Mouse (Mus musculus) small intestine, adult 2 months (tissue): ENCODE results near the gene Ebi3.

Experiments used
- CTCF ChIP-seq: fragments of 200-500 bp; IDR thresholded peaks from 2 replicates; pipeline ENCODE4 v1.5.1; 2012; ENCODE audit warnings: low read depth, mild to moderate bottlenecking, control low read depth, inconsistent platforms, low read length, moderate library complexity, mixed read lengths; ENCODE audit not compliant: insufficient replicate concordance, insufficient read length; ENCODE audit errors: extremely low read depth
- POLR2A ChIP-seq: fragments of 200-500 bp; IDR thresholded peaks from 2 replicates; pipeline ENCODE4 v1.6.1; 2012; ENCODE audit warnings: low read depth, mild to moderate bottlenecking, control low read depth, inconsistent platforms, low read length, moderate library complexity

GRCm38 (mm10) chr17:55990278-55990898, 37.9 kb downstream of the Ebi3 start:
- TF ChIP-seq POLR2A = no peak
- no peak for TF ChIP-seq CTCF
